Mouse (Mus musculus): ENCODE data around the gene Hist1h2bh.
"Not testable (repeated sequence)": the region's sequence is repeated elsewhere in the genome, so short reads cannot be mapped to it uniquely, and the experiment has no call there.

Hist1h2bh gene

DNA sequence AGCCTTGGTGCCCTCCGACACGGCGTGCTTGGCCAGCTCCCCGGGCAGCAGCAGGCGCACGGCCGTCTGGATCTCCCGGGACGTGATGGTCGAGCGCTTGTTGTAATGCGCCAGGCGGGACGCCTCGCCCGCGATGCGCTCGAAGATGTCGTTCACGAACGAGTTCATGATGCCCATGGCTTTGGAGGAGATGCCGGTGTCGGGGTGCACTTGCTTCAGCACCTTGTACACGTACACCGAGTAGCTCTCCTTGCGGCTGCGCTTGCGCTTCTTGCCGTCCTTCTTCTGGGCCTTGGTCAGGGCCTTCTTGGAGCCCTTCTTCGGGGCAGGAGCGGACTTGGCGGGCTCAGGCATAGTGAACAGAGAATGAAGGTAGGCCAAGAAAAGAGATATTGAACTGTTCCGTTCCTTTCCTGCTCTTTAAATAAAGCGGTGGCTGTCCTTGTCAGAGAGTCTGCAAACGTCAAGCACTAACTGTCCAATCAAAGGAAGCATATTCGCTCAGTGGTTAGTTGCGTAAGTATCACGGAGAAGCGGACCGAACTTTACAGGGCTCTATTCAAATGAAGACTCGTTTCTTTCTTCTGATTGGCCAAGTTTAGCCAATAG lies at the start of gene Hist1h2bh:
Hist1h2bh (minus strand) TSS at position 394 of the 609 bp plus-strand sequence.
- peak; percentile 16 to 59 for DNase-seq

- peak; percentile 71 to 79 for DNase-seq
These were observed 49.4 kb upstream of the Hist1h2bh start for GRCm38 (mm10) chr13:23592614-23593013.

GRCm38 (mm10) chr13:23591886-23592285 lies 48.7 kb upstream of the Hist1h2bh start:
- not testable (repeated sequence) for DNase-seq

DNA sequence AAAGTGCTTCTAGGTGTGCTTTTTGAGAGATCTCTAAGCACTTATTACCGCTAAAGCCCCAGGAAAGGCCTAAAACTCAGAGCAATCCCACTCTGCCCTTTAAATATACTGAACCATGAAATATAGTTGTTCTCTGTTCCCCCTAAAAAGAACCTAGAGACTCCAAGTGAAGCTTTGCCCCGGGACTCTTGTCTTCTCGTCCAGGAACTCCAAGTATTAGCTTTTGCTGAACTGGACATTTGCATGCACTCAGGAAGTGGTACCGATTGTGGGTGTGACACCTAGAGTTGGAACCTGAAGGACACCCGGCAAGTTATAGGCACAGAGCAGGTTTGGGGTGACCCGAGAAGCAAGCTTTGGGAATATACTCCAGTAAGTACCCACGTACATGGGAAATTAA lies 48.0 kb upstream of the Hist1h2bh start:
- no peak for DNase-seq

- DNase-seq, result no peak
These were observed 43.7 kb upstream of the Hist1h2bh start for GRCm38 (mm10) chr13:23586940-23587225.

- no peak for DNase-seq
These were observed 43.1 kb upstream of the Hist1h2bh start for GRCm38 (mm10) chr13:23586099-23586939.

GRCm38 (mm10) chr13:23585442-23586098 lies 42.4 kb upstream of the Hist1h2bh start:
- DNase-seq, result peak; percentile 47 to 65

DNA sequence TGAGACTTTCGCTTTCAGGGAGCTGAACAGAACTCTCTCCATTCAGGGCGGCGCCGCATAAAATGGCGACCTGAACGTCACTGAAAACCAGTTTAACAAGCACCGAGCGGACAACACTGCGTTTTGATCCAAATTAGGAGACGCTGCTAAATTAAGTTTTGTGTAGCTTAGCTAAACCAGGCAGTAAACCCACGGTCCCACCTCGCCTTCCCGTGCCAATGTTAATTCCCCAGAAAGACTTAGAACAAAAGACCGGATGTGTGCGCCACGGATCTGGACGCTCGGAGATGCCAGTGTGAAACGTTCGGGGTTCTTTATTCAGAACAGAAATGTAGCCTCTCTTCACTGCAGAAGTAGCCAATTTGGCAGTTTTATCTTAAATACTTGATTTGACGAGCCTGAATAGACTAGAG lies 41.8 kb upstream of the Hist1h2bh start:
- DNase-seq, result peak; percentile 48 to 61

DNA sequence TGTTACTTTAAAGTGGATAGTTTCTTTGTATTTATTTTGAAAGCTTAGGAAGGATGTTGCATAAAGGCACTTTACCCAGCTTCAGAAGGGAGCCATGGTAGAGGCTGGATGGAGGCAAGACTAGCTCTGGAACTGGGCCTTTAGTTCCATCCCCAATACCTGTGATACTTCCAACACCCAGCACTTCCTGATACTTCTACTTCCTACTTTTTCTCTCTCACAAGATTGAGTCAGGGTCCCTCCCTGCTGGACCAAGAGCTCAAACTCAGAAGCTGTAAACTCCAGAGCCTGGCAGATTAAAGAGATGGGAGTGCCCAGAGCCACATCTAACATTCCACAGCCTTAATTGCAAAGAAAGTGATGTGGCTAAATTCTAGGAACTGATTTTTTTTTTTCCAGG lies 41.1 kb upstream of the Hist1h2bh start:
- DNase-seq, result no peak

DNA sequence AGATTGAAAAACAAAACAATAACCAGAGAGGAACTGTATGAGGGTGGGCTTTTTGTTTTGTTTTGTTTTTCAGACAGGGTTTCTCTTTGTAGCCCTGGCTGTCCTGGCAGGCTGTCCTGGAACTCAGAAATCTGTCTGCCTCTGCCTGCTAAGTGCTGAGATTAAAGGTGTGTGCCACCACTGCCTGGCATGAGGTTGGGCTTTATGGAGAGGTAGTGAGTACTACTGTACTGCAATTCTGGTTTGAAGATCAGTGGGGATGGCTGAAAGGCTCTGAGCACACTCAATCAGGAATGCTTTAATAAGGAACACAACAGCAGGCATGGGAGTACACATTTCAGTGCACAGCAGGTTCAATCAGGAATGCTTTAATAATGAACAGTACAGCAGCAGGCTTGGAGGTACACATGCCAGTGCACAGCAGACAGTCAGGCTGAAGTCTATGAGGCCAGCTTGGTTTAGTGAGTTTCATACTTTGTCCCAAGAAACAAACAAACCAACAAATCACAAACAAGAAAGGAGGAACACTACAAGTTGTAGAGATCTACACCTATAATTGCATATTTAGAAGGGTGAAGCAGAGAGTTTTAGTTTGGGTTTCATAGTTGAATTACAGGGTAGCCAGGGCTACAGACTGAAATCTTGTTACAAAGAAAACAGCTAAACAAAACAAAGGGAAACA lies 40.3 kb upstream of the Hist1h2bh start:
- DNase-seq, result no peak

DNA sequence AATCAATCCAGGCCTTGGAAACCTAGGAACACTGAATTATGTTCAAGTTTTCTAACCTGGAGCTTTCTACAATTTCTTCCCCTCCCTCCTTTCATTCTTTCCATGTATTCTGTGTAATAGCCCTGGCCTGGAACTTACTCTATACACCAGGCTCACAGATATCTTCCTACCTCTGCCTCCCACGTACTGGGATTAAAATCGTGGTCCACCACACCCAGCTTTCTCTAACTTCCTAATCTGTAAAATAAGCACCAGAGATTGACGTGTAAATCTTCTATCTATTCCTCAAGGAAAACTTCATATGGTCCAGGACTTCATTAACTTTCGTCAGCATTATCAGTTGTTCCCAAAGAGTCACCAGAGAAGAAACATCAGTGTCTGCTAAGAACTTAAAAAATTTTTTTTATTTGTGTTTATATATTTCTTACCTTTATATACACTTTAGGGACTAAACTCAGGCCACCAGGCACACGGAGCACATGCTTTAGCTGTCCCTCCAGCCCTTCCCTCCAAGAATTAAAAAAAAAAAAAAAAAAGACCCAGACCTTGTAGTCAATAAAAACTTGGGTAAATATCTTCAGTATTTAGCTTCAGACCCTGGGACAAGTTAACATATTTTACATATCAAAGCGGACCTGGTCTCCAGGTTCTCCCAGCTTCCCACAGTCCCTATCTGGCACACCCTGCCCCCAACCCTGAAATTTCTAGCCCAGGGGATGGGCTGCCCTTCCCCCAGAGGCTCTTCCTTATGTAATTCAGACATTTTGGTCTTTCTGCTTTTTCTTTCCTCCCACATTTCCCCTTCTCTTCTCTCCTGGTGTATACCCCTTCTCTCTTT lies 39.2 kb upstream of the Hist1h2bh start:
- no peak for DNase-seq

DNA sequence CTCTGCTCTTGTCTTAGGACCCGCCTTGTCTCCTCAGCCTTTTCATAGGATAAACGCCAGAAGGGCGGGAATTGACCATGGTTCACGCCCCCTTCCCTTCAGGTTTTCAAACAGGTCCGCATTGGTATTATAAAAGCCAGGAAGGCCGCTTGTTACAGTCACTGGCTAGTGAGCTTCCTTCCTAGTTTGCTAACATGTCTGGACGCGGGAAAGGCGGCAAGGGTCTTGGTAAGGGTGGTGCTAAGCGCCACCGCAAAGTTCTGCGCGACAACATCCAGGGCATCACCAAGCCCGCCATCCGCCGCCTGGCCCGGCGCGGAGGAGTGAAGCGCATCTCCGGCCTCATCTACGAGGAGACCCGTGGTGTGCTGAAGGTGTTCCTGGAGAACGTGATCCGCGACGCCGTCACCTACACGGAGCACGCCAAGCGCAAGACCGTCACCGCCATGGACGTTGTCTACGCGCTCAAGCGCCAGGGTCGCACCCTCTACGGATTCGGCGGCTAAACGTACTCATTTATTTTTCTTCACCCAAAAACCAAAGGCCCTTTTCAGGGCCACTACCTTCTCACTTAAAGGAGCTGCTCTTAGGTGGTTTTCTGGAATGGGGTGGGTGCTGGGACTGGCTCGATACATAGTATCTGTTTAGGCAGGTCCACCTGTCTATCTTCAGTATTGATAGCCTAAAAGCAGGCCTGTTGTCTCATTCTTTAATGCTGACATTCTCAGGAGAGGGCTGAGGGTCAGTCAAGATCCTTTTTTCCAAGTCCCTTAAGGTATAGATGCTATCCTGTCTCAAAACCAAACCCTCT lies 38.4 kb upstream of the Hist1h2bh start, which contains the start of gene Hist1h4d:
Hist1h4d (plus strand) TSS at position 191 of the 811 bp plus-strand sequence.
- DNase-seq, result peak; percentile 96 to 99

GRCm38 (mm10) chr13:23577835-23578234 lies 34.6 kb upstream of the Hist1h2bh start:
- DNase-seq, result no peak

- no peak for DNase-seq
These were observed 33.9 kb upstream of the Hist1h2bh start for GRCm38 (mm10) chr13:23576906-23577639.

DNA sequence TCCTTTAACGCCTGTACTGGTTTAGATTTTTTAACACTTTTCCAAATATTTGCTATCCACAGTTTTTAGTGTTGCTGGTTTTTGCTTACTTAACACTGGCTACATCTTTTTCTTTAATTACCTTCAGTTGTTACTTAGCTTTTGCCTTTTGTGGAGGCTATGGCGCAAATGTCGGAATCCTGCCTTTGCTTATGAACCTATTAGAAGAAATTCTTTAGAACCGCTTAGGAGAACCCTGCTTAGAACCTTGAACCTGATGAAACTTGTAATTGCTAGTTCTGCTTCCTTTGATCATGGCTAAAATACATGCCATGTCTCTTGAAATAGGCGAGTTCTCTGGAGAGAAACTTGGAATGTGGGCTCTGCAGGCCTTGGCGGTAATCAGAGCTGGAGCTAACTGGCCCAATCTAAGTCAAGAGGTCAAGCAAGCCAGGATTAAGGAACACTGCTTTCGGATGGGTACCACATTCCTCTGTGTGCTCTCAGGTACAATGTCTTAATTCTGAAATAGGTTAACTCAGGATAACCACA lies 33.2 kb upstream of the Hist1h2bh start:
- no peak for DNase-seq

DNA sequence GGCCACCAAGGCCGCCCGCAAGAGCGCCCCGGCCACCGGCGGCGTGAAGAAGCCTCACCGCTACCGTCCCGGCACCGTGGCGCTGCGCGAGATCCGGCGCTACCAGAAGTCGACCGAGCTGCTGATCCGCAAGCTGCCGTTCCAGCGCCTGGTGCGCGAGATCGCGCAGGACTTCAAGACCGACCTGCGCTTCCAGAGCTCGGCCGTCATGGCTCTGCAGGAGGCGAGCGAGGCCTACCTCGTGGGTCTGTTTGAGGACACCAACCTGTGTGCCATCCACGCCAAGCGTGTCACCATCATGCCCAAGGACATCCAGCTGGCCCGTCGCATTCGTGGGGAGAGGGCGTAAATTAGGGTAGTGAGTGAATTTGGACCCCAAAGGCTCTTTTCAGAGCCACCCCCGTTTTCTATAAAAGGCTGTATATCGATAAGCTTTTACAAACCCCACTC lies 32.7 kb upstream of the Hist1h2bh start:
- not testable (repeated sequence) for DNase-seq

DNA sequence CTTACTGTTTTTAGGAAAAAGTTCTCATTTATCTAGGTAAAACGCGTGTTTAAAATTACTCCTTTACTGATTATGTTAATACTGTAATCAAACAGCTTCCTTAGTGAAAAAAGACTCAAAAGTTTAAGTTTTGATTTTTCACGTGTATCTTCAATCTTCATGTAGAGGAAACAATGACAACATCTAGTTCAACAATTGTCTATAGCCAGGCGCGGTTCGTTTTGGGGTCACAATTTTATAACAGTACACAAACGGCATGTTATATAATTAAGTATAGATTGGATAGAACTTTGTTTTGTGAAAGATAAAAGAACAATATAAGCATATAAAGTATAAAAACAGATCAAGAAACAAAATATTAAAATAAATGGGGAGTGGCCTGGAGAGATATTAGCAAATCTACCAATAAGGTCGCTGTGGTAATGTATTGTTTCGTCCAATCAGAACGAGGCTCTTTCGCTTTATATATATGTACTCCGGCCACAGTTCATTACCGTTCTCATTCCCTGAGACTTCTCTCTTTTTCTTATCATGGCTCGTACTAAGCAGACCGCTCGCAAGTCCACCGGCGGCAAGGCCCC lies 32.2 kb upstream of the Hist1h2bh start, which contains the start of gene Hist1h3d:
Hist1h3d (plus strand) TSS at position 493 of the 581 bp plus-strand sequence.
- DNase-seq, result peak in 1 of 2 experiments; percentile 58

DNA sequence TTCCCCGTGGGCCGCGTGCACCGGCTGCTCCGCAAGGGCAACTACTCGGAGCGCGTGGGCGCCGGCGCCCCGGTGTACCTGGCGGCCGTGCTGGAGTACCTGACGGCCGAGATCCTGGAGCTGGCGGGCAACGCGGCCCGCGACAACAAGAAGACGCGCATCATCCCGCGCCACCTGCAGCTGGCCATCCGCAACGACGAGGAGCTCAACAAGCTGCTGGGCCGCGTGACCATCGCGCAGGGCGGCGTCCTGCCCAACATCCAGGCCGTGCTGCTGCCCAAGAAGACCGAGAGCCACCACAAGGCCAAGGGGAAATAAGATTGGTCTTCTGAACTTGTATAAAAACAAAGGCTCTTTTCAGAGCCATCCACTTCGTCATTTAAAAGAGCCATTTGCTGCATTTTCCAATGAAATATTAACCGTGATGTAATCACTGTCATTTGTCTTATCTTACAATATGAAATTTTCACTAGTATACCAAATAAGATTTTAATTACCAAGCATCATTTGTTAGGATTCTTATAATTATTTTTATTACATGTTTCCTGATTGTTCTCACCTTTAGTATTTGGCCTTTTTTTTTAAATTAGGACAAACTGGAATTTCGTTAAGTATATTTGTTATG lies 31.5 kb upstream of the Hist1h2bh start:
- DNase-seq, result not testable (repeated sequence)

- DNase-seq, result peak; percentile 87 to 89
These were observed 30.8 kb upstream of the Hist1h2bh start, which contains the start of the genes Hist1h2bf and Hist1h2ad for GRCm38 (mm10) chr13:23573898-23574524. Gene Hist1h2bf, minus strand, starts transcription at chr13:23574196. Gene Hist1h2ad, plus strand, starts transcription at chr13:23574381.

Measured in cerebellum, postnatal 14 days (tissue).